Mouse (Mus musculus): ENCODE results near the gene Bmpr1b.

Gene Bmpr1b

DNA sequence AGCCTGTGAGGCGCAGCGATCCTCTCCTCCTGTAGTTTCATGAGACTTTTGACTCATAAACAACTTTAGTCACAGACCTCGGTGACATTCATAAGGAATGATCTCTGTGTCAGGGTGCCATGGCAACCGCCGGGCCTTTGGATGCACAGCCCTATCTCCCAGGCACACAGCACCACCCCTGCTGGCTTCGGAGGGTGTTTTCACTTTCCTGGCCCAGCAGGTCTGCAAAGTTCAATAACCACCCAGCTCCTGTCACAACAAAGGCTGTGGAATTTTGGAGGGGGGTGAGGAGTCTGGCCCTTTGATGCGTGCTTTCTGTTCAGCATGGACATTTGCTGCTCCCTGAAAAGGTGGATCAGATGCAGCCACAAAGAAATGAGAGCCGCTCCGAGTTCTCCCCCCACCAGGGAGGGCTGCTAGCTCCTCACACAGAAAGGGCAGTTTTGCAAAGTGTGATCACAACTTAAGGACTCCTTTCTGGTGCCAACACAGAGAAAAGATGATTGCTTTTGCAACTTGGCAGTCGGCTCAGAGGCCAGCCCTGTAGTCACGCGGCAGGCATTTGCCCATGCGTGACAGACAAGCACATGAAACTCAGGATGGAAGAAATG, 349.8 kb downstream of the Bmpr1b start:
- peak; percentile 14 for DNase-seq (ENCODE audit: low read depth, low spot score)

DNA sequence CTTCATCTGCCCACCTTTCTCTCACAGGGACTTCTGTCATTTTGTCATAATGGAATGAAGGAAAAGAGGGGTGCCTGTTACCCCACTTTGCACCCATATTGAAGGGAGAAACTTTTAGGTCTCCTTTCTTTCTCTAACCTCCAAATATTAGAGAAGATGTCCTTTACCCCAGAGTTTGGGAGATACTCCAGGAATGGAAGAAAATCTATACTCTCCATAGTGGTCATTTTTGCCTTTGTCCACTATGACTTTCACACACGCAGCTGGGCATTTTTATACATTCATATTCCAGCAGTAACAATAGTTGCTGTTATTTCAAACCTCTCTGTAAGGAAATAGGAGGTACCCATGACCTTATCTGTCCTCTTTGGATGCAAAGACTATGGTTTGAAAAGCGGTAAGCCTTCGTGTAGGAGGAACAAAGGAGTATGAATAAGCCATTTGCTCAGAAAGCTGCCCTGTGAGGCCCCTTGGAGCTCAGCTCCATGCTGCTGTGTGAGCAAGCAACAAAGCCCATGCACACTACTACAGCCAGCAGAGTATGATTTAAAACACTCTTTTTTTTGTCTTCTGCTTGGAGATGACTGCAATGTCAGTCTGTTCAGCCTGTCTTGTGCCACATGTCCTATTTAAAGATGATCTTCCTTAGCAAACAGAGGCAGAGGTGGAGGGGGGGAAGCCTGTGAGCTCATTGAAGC, 350.5 kb downstream of the Bmpr1b start:
- DNase-seq (ENCODE audit: low read depth, low spot score) = no peak

DNA sequence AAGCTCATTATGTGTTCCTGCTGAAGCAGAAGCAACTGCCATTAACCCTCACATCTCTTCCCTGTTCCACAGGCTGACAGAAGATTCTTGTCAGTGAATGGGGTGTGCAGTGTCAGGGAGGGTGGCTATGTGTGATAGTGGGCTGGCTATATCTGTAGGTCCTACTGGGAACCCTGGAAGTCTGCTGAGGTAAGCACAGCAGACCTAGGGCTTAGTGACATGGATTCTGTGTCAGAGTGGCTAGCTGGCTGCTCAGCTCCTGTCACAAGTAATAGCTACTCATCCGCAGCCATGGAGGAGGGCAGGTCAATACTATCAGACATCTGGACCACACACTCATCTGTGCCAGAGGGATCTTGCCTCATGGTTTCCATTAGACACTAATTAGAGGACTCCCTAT, 354.4 kb downstream of the Bmpr1b start:
- DNase-seq (ENCODE audit: low read depth, low spot score) = no peak

DNA sequence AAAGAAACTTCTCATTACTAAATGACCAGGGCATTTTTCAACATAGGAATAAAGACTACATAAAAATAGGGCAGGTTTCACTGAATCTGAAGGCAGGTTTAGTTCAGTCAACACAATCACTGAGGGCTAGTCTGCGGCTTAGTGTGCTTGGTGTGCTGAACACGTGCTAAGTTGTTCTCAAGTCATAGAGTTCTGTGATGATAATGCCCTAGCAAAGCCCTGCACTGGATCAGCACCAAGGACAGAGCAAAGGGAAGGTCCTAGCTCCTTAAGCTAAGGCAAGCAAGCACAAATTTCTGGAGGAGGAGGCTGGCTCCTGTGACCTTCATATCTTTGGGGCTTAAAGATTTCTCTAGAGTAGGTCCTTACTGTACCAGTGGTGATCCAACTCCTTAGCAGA, 357.9 kb downstream of the Bmpr1b start:
- DNase-seq (ENCODE audit: low read depth, low spot score) = peak; percentile 80

DNA sequence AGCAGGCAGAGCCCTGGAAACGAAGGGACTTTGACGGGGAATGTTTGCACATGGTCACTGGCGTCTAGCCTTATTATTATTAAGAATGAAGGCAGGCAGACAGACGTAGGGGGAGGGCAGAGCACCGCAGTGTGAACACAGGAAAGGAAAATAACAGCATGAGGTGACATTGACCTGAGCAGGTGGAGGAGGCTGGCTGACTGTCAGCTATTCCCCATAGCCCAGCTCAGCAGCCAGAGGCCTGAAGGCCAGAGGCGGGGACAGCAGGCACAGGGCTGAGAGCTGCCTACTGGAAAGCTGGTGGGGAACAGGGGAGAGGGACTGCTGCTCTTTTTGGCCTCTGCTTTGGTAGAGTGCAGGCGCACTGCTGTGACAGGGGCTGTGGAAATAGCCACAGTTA, 358.3 kb downstream of the Bmpr1b start:
- no peak for DNase-seq (ENCODE audit: low read depth, low spot score)

DNA sequence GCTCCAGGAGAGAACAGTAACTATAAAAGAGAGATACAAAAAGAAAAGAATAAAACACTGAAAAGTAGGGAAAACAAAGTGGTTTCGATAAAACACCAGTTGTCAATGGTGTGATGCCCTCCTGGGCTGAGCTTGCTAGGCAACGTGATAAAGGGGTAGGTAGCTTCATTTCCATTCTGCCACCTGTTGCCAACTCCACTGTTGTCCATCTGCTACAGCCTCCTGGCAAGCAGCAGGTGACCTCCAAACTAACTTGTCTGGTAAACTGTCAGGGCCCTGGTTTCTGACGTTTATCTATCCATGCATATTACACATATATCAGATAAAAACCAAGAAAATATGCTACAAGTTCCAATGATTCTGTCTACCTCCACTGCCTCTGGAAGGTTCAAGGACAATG, 359.6 kb downstream of the Bmpr1b start:
- DNase-seq (ENCODE audit: low read depth, low spot score) = no peak

DNA sequence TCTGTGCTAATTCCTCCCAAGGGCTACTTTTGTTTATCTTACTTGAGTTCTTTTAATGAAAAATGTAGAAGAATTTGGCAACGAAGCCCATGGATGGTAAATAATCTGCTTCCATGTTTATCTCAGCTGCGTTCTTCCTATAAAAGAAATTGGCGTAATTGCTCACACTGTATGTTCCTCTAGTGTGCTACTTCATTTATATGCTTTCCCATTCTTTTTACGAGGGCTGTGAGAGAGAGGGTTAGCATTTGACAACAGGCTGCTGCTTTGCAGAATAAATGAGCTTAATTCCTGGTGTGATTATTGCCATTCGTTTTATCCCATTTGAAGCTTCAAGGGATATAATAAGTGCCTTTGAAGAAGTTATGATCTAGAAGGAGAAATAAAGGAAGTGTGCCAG, 365.1 kb downstream of the Bmpr1b start:
- DNase-seq (ENCODE audit: low read depth, low spot score) = no peak

DNA sequence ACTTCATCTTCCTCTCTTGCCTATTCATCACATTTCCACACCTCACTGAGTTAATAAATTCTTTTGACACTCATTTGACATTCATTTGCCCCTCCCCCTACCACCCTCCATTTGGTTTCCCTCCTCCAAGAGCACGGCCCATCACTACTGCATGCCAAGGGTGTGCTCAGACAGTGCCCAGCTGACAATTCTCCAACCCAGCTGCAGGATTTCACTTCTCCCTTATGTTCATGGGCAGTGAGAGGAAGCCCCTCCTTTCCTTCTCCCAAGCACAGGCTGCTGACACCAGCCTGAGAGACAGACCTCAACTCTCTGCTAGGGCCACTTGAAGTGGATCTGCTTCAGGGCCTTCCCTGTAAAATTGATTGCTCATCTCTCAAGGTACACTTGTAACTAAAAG, 371.4 kb downstream of the Bmpr1b start:
- DNase-seq (ENCODE audit: low read depth, low spot score) = no peak

DNA sequence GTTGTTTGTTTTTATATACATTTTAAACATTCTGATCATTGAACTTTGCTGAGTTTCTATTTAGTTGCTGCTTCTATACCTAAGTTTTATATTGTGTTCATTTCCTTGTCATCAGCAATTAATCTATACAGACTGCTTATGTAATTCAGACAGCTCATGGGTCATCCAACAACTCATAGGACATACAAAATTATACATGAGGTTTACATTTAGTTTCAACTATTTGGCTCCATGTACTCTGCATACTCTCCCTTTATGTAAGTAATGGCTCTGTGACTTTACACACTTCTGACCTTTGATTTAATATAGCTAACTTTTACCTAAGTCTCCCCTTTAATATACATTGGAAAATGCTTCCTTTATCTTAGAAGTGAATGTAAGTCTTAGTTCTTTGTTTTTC, 371.9 kb downstream of the Bmpr1b start:
- no peak for DNase-seq (ENCODE audit: low read depth, low spot score)

DNA sequence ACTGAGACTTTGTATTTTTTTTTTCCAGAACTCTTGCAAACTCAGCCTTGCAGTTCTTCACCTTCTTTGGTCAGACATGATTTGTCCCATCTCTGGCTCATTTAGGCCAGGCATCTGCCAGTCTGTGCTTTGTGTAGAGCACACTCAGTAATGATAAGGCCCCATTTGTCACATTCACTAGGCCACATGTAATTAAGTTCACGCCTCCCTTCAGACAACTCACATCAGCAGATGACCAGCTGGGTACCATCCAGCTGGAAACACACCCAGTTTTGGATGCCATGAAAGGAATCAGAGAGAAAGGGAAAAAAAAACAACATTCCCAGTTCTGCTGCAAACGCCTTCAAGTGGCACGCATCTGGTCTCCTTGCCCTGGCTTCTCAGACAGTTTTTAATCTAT, 374.9 kb downstream of the Bmpr1b start:
- DNase-seq (ENCODE audit: low read depth, low spot score) = no peak

DNA sequence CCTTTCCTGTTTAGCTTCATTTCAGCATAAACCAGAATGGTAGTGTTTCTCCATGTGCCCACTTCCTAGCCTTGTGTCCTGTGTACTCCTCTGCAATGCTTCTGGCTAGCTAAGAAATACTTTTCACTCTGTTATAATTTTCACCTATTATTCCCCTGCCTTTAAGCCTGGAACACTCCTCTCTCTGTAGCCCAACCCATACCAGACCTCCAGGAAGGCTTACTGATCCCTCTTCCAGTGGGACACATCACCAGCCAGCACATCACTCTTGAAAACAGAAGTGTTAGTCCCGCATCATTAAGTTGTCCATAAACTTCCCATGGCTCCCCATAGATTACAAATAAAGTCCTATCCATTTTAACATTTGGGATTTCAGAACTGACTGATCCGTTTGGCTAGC, 375.5 kb downstream of the Bmpr1b start:
- no peak for DNase-seq (ENCODE audit: low read depth, low spot score)

DNA sequence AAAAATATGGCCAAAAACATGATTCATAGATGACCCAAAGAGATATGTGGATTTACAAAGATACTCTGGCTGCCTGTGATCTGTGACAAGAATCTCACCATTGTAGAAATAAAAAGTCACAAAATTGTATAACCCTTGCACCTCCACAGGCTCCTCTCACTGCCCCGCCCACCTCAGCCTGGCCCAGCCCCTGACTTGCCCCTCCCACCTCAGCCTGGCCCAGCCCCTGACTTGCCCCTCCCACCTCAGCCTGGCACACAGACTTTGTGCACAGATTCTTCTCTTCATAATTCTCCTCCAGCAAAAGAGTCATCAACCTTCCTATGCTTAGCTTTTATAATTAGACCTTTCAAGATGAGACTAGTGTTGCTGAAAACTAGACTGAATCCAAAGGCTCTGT, 377.1 kb downstream of the Bmpr1b start:
- DNase-seq (ENCODE audit: low read depth, low spot score) = no peak

DNA sequence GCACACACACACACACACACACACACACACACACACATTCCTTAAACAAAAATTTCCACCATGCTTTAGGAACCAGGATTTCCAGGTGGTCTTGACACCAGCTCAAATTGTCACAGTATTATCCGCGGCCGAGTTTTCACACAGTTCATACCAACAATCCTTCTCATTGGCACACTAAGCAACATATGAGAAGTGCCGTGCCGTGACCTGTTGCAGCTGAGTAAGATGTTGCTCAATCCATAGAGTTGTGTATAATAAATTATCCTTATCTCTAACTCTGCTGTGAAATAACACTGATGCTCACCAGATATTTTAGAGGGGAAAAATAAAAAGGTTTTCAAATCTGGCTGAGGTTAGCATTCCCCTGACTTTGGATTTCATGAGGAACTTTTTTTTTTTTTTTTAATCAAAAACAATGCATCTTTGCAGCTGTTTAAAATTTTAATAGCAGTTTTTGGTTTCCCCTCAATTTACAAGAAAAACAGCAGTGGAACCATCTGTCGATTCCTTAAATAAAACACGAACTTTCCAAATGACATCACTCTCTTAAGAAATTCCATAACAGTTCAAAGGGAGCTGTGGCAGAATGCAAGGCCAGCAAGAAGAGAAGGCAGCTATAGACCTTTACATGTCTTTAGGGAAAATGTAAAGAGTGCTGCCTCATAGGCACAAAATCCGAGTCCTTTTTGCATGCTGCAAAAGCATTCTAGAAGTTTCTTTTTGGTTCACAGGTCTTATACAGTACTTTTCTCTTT, 378.0 kb downstream of the Bmpr1b start:
- no peak for DNase-seq (ENCODE audit: low read depth, low spot score)

Measured in forelimb bud, embryonic 11.5 days (tissue).